Mouse (Mus musculus): ENCODE data around the gene Vamp2. TPM values are rescaled to one million over a fixed set of nuclear protein-coding genes. Genes with fewer than 3 reads are reported as not detected.

The Vamp2 gene
- total and polyA plus RNA-seq, 3 experiments = 63.4 to 83.0 (median 70.8) TPM

DNA sequence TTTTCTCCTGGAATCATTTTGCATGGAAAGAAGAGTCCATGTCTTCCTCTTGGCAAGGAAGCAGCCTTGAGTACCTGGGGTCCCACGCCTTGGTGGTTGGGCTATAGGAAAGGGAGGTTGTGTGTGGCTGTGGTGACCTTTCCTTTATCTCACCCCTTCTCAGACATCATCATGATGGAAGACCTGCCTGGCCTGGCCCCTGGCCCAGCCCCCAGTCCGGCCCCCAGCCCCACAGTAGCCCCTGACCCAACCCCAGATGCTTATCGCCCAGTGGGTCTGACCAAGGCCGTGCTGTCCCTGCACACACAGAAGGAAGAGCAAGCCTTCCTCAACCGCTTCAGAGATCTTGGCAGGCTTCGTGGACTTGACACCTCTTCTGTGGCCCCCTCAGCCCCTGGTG lies 16.9 kb downstream of the Vamp2 start:
- peaks cover 4% of the 10 kb centered on the region for H3K4me1 ChIP-seq (ENCODE audit: control insufficient read depth, insufficient read depth, low read length)
- H3K27me3 ChIP-seq (ENCODE audit: control insufficient read depth, insufficient read depth, low read length) = no peaks in the 10 kb centered on the region
- TF ChIP-seq CTCF (IDR thresholded peaks at IDR 0.05) = no peak
- TF ChIP-seq EP300 (IDR thresholded peaks at IDR 0.05; ENCODE audit: insufficient read depth, low read depth, low read length) = no peak
- TF ChIP-seq POLR2A (IDR thresholded peaks at IDR 0.05; ENCODE audit: insufficient read depth, low read depth, low read length) = no peak
- 84% methylated on average over 6 of the region's 6 CpGs for WGBS
- intact Hi-C loops (cut with DNase I) = loop anchor here (10.0 kb wide), 1 partner anchor 300 kb away; no protein-coding TSS in a partner anchor
- H3K9ac ChIP-seq (ENCODE audit: low read depth, low read length) = no peak overlapping the region
- no peak for DNase-seq
- H3K79me2 ChIP-seq (replicated peaks; ENCODE audit: control insufficient read depth, insufficient read depth, low read length) = peaks cover 2% of the 10 kb centered on the region
- H3K27ac ChIP-seq = no peak overlapping the region
- no peak overlapping the region for H3K4me3 ChIP-seq
- peaks cover 6% of the 10 kb centered on the region for H3K36me3 ChIP-seq (ENCODE audit: control insufficient read depth, insufficient read depth, low read length)

DNA sequence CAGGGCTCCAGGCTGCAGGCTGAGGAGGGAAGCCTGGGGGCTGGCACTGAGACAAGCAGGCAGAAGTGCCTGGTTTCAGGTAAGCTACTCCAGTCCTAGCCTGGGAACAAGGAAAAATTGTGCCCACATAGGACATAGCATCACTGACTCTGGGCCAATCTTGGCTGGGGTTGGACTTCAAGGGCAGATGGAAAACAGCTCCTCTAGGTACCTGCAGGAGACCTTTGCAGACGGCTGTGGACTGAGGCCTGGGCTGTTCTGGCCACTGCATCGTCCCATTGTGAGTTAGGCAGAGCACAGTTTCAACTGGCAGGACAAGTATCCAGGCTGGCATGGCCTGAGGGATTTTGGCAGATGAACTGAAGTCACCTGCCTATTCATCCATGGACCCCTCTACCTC lies 17.5 kb downstream of the Vamp2 start:
- Histone ChIP-seq H3K9ac (ENCODE audit: low read depth, low read length) (no peak overlapping the region), H3K27me3 (ENCODE audit: control insufficient read depth, insufficient read depth, low read length) (no peaks in the 10 kb centered on the region), H3K36me3 (ENCODE audit: control insufficient read depth, insufficient read depth, low read length) (peaks cover 1% of the 10 kb centered on the region), H3K4me3 (no peak overlapping the region), H3K27ac (no peak overlapping the region), H3K79me2 (replicated peaks; ENCODE audit: control insufficient read depth, insufficient read depth, low read length) (peaks cover 1% of the 10 kb centered on the region), H3K4me1 (ENCODE audit: control insufficient read depth, insufficient read depth, low read length) (peaks cover 2% of the 10 kb centered on the region)
- TF ChIP-seq POLR2A (IDR thresholded peaks at IDR 0.05; ENCODE audit: insufficient read depth, low read depth, low read length) (no peak), CTCF (IDR thresholded peaks at IDR 0.05) (no peak), EP300 (IDR thresholded peaks at IDR 0.05; ENCODE audit: insufficient read depth, low read depth, low read length) (no peak)
- no peak for DNase-seq
- intact Hi-C loops (cut with DNase I) = loop anchor here (10.0 kb wide), 1 partner anchor 299 kb away; no protein-coding TSS in a partner anchor
- 69% methylated on average over 2 of the region's 2 CpGs for WGBS

DNA sequence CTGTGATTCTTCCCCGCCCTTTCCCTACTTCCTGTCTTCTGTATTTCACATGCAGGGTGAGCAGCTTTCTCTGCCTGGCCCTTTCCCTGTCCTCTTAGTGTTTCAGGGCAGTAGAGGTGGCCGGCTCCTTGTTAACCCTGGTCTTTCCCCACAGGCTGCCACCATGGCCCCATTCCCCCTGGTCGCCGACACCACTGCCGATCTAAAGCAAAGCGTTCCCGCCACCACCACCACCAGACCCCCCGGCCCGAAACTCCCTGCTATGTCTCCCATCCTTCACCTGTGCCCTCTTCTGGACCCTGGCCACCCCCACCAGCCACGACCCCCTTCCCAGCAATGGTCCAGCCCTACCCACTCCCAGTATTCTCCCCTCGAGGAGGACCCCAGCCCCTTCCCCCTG lies 18.0 kb downstream of the Vamp2 start:
- no peak overlapping the region for H3K27ac ChIP-seq
- WGBS = 88% methylated on average over 11 of the region's 11 CpGs
- no peaks in the 10 kb centered on the region; the same call in 1 of the 2 replicates for H3K4me1 ChIP-seq (ENCODE audit: control insufficient read depth, insufficient read depth, low read length)
- no peaks in the 10 kb centered on the region; the same call in 1 of the 2 replicates for H3K36me3 ChIP-seq (ENCODE audit: control insufficient read depth, insufficient read depth, low read length)
- DNase-seq = peak; percentile 7 to 22
- H3K27me3 ChIP-seq (ENCODE audit: control insufficient read depth, insufficient read depth, low read length) = no peaks in the 10 kb centered on the region
- intact Hi-C loops (cut with DNase I) = loop anchor here (10.0 kb wide), 1 partner anchor 299 kb away; no protein-coding TSS in a partner anchor
- no peak for TF ChIP-seq CTCF (IDR thresholded peaks at IDR 0.05)
- no peak for TF ChIP-seq EP300 (IDR thresholded peaks at IDR 0.05; ENCODE audit: insufficient read depth, low read depth, low read length)
- no peak for TF ChIP-seq POLR2A (IDR thresholded peaks at IDR 0.05; ENCODE audit: insufficient read depth, low read depth, low read length)
- H3K4me3 ChIP-seq = no peak overlapping the region
- no peak overlapping the region for H3K9ac ChIP-seq (ENCODE audit: low read depth, low read length)
- no peaks in the 10 kb centered on the region for H3K79me2 ChIP-seq (replicated peaks; ENCODE audit: control insufficient read depth, insufficient read depth, low read length)

GRCm38 (mm10) chr11:69106842-69107241 lies 18.6 kb downstream of the Vamp2 start:
- no peak overlapping the region for H3K4me3 ChIP-seq
- no peaks in the 10 kb centered on the region; the same call in 1 of the 2 replicates for H3K4me1 ChIP-seq (ENCODE audit: control insufficient read depth, insufficient read depth, low read length)
- H3K79me2 ChIP-seq (replicated peaks; ENCODE audit: control insufficient read depth, insufficient read depth, low read length) = no peaks in the 10 kb centered on the region
- H3K9ac ChIP-seq (ENCODE audit: low read depth, low read length) = no peak overlapping the region
- peak in 1 of 2 experiments; percentile 23 for DNase-seq
- TF ChIP-seq POLR2A (IDR thresholded peaks at IDR 0.05; ENCODE audit: insufficient read depth, low read depth, low read length) = no peak
- TF ChIP-seq EP300 (IDR thresholded peaks at IDR 0.05; ENCODE audit: insufficient read depth, low read depth, low read length) = no peak
- TF ChIP-seq CTCF (IDR thresholded peaks at IDR 0.05) = no peak
- 86% methylated on average over 11 of the region's 11 CpGs for WGBS
- H3K27me3 ChIP-seq (ENCODE audit: control insufficient read depth, insufficient read depth, low read length) = no peaks in the 10 kb centered on the region
- intact Hi-C loops (cut with DNase I) = loop anchor here (10.0 kb wide), 1 partner anchor 298 kb away; no protein-coding TSS in a partner anchor
- no peak overlapping the region for H3K27ac ChIP-seq
- no peaks in the 10 kb centered on the region; the same call in 1 of the 2 replicates for H3K36me3 ChIP-seq (ENCODE audit: control insufficient read depth, insufficient read depth, low read length)

DNA sequence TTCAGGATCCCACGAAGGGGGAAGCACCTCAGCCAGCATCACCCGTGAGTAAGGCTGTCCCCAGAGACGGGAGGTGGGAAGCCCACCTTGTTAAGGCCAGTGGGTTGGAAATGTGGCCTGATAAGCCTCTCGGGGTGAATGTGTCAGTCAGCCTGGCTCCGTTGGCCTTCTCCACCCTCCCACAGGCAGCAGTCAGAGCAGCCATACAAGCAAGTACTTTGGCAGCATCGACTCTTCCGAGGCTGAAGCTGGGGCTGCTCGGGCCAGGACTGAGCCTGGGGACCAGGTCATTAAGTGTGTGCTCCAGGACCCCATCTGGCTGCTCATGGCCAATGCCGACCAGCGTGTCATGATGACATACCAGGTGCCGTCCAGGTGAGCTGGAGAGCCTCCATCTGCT lies 19.4 kb downstream of the Vamp2 start:
- no peak for TF ChIP-seq EP300 (IDR thresholded peaks at IDR 0.05; ENCODE audit: insufficient read depth, low read depth, low read length)
- no peak for TF ChIP-seq CTCF (IDR thresholded peaks at IDR 0.05)
- TF ChIP-seq POLR2A (IDR thresholded peaks at IDR 0.05; ENCODE audit: insufficient read depth, low read depth, low read length) = no peak
- intact Hi-C loops (cut with DNase I) = loop anchor here (10.0 kb wide), 1 partner anchor 297 kb away; no protein-coding TSS in a partner anchor
- Histone ChIP-seq H3K4me1 (ENCODE audit: control insufficient read depth, insufficient read depth, low read length) (no peaks in the 10 kb centered on the region; the same call in 1 of the 2 replicates), H3K9ac (ENCODE audit: low read depth, low read length) (no peak overlapping the region), H3K27ac (no peak overlapping the region), H3K36me3 (ENCODE audit: control insufficient read depth, insufficient read depth, low read length) (no peaks in the 10 kb centered on the region; the same call in 1 of the 2 replicates), H3K4me3 (no peak overlapping the region), H3K79me2 (replicated peaks; ENCODE audit: control insufficient read depth, insufficient read depth, low read length) (no peaks in the 10 kb centered on the region), H3K27me3 (ENCODE audit: control insufficient read depth, insufficient read depth, low read length) (no peaks in the 10 kb centered on the region)
- peak in 1 of 2 experiments; percentile 20 for DNase-seq
- 81% methylated on average over 11 of the region's 11 CpGs for WGBS

GRCm38 (mm10) chr11:69108223-69108622 lies 19.9 kb downstream of the Vamp2 start:
- TF ChIP-seq CTCF (IDR thresholded peaks at IDR 0.05) = no peak
- TF ChIP-seq POLR2A (IDR thresholded peaks at IDR 0.05; ENCODE audit: insufficient read depth, low read depth, low read length) = no peak
- no peak for TF ChIP-seq EP300 (IDR thresholded peaks at IDR 0.05; ENCODE audit: insufficient read depth, low read depth, low read length)
- Histone ChIP-seq H3K27me3 (ENCODE audit: control insufficient read depth, insufficient read depth, low read length) (no peaks in the 10 kb centered on the region), H3K4me3 (no peak overlapping the region), H3K9ac (ENCODE audit: low read depth, low read length) (no peak overlapping the region), H3K4me1 (ENCODE audit: control insufficient read depth, insufficient read depth, low read length) (no peaks in the 10 kb centered on the region; the same call in 1 of the 2 replicates), H3K27ac (no peak overlapping the region), H3K79me2 (replicated peaks; ENCODE audit: control insufficient read depth, insufficient read depth, low read length) (no peaks in the 10 kb centered on the region), H3K36me3 (ENCODE audit: control insufficient read depth, insufficient read depth, low read length) (no peaks in the 10 kb centered on the region; the same call in 1 of the 2 replicates)
- no peak for DNase-seq
- intact Hi-C loops (cut with DNase I) = loop anchor here (10.0 kb wide), 1 partner anchor 297 kb away; no protein-coding TSS in a partner anchor
- 81% methylated on average over 9 of the region's 9 CpGs for WGBS
